8 mouse cellular contexts compared by ENCODE assay signal in the genomic region with DNA sequence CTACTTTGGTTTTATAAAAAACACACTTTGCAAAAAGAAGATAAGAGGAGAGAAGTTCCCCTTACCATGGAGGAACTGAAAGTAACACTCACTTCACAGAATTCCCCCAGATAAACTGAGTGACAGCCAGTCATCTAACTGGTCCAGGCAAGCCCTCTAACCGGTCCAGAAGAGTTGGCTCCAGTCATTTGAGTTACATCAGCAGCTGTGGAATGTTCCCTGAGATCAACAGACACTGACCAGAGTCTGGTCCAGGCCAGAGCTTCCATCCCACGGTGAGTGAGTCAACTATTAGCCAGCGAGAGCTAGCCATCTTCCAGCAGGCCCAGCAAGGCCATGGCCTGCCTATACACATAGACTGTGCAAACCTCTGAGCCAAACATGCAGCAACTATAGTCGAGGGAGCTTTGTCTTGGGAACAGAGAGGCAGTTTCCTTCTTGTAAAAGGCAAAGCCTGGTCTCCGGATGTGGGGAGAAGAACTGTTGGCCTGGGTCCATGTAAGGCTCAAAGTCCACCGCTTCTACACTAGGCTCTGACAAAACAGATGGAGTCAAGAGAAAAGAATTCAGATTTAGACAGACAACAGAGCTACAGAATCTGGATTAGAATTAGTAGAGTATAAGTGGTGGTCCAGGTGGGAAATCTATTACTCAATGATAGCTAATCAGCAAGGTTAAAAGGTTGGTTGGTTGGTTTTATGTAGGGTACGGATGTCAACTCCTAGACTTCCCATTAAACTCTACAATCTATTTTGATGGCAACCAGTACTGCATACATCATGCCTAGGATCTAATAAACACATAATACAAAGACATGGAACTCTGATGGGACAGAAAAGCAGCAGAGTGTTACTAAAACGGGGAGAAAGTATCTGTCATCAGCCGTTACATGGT. TPM values are rescaled to one million over a fixed set of nuclear protein-coding genes. Genes with fewer than 3 reads are reported as not detected.
DNase-seq lines count a peak whose midpoint lies in the region; ATAC-seq lines count a peak whose summit lies in the region.

No protein-coding gene starts in this region.

- no peaks in the 10 kb centered on the region for H3K27me3 ChIP-seq in hindbrain, embryonic 16.5 days (replicated peaks; ENCODE audit: control insufficient read depth, insufficient read depth, low read length)
- no peaks in the 10 kb centered on the region for H3K27me3 ChIP-seq in hindbrain, embryonic 14.5 days (ENCODE audit: control insufficient read depth, insufficient read depth, low read length)
- no peaks in the 10 kb centered on the region for H3K27me3 ChIP-seq in heart, embryonic 13.5 days (replicated peaks)
- H3K27me3 ChIP-seq in limb, embryonic 15.5 days: no peaks in the 10 kb centered on the region
- H3K27me3 ChIP-seq in stomach, embryonic 14.5 days (ENCODE audit: control insufficient read depth, insufficient read depth, low read length): no peaks in the 10 kb centered on the region

- H3K27ac ChIP-seq in hindbrain, embryonic 16.5 days (ENCODE audit: low read depth, low read length): peak overlapping the region; percentile 31; the same call in 1 of the 2 replicates
- H3K27ac ChIP-seq in hindbrain, embryonic 14.5 days: no peak overlapping the region
- peak overlapping the region; percentile 91 for H3K27ac ChIP-seq in heart, embryonic 13.5 days (replicated peaks)
- peak overlapping the region; percentile 62 for H3K27ac ChIP-seq in limb, embryonic 15.5 days
- H3K27ac ChIP-seq in stomach, embryonic 14.5 days (ENCODE audit: low read length): peak overlapping the region; percentile 55; the same call in 1 of the 2 replicates

- H3K4me3 ChIP-seq in hindbrain, embryonic 16.5 days (ENCODE audit: low read length): no peak overlapping the region
- H3K4me3 ChIP-seq in hindbrain, embryonic 14.5 days (replicated peaks; ENCODE audit: low read length): no peak overlapping the region
- no peak overlapping the region for H3K4me3 ChIP-seq in heart, embryonic 13.5 days
- H3K4me3 ChIP-seq in limb, embryonic 15.5 days: no peak overlapping the region
- H3K4me3 ChIP-seq in stomach, embryonic 14.5 days (ENCODE audit: low read depth, low read length): no peak overlapping the region

- no peaks in the 10 kb centered on the region for H3K9me3 ChIP-seq in hindbrain, embryonic 16.5 days (ENCODE audit: control insufficient read depth, low read length)
- H3K9me3 ChIP-seq in hindbrain, embryonic 14.5 days (ENCODE audit: control insufficient read depth, low read length): no peaks in the 10 kb centered on the region
- H3K9me3 ChIP-seq in heart, embryonic 13.5 days: no peaks in the 10 kb centered on the region
- no peaks in the 10 kb centered on the region for H3K9me3 ChIP-seq in limb, embryonic 15.5 days
- H3K9me3 ChIP-seq in stomach, embryonic 14.5 days (ENCODE audit: control insufficient read depth, low read depth, low read length): no peaks in the 10 kb centered on the region

- H3K4me1 ChIP-seq in hindbrain, embryonic 16.5 days (ENCODE audit: control insufficient read depth, insufficient read depth, low read depth, low read length): peaks cover 13% of the 10 kb centered on the region
- peaks cover 16% of the 10 kb centered on the region; the same call in 1 of the 2 replicates for H3K4me1 ChIP-seq in hindbrain, embryonic 14.5 days (replicated peaks; ENCODE audit: control insufficient read depth, insufficient read depth, low read length)
- H3K4me1 ChIP-seq in heart, embryonic 13.5 days: peaks cover 80% of the 10 kb centered on the region
- peaks cover 30% of the 10 kb centered on the region for H3K4me1 ChIP-seq in limb, embryonic 15.5 days
- peaks cover 22% of the 10 kb centered on the region for H3K4me1 ChIP-seq in stomach, embryonic 14.5 days (ENCODE audit: control insufficient read depth, insufficient read depth, low read length)

- WGBS in hindbrain, embryonic 16.5 days: 76% methylated on average over 9 of the region's 9 CpGs
- WGBS in hindbrain, embryonic 14.5 days: 83% methylated on average over 9 of the region's 9 CpGs
- WGBS in heart, embryonic 13.5 days: 39% methylated on average over 9 of the region's 9 CpGs
- 54% methylated on average over 9 of the region's 9 CpGs for WGBS in limb, embryonic 15.5 days
- WGBS in stomach, embryonic 14.5 days: 55% methylated on average over 9 of the region's 9 CpGs

- no peak overlapping the region for H3K9ac ChIP-seq in hindbrain, embryonic 16.5 days (ENCODE audit: low read depth, low read length)
- H3K9ac ChIP-seq in hindbrain, embryonic 14.5 days: no peak overlapping the region
- no peak overlapping the region for H3K9ac ChIP-seq in heart, embryonic 13.5 days
- no peak overlapping the region for H3K9ac ChIP-seq in limb, embryonic 15.5 days
- no peak overlapping the region for H3K9ac ChIP-seq in stomach, embryonic 14.5 days (replicated peaks; ENCODE audit: low read depth, low read length)

- ATAC-seq in hindbrain, embryonic 16.5 days: peak; percentile 38; the same call in 1 of the 2 replicates
- no peak for ATAC-seq in hindbrain, embryonic 14.5 days (ENCODE audit: low FRiP score)
- ATAC-seq in heart, embryonic 13.5 days (ENCODE audit: extremely low read depth, insufficient number of reproducible peaks, low FRiP score, low TSS enrichment): peak; percentile 73; the same call in 1 of the 2 replicates
- ATAC-seq in limb, embryonic 15.5 days (ENCODE audit: insufficient number of reproducible peaks, low FRiP score, low TSS enrichment, low read depth): 0 out of 2 replicates have a peak, but pooled peaks have one; percentile 40
- no peak for ATAC-seq in stomach, embryonic 14.5 days (ENCODE audit: insufficient number of reproducible peaks, insufficient read depth, low FRiP score, low read depth)

- H3K4me2 ChIP-seq in hindbrain, embryonic 16.5 days (ENCODE audit: low read length): no peak overlapping the region
- H3K4me2 ChIP-seq in hindbrain, embryonic 14.5 days (replicated peaks): no peak overlapping the region
- H3K4me2 ChIP-seq in heart, embryonic 13.5 days: peak overlapping the region; percentile 39
- H3K4me2 ChIP-seq in limb, embryonic 15.5 days: no peak overlapping the region
- no peak overlapping the region for H3K4me2 ChIP-seq in stomach, embryonic 14.5 days (replicated peaks; ENCODE audit: low read depth, low read length)

- H3K36me3 ChIP-seq in hindbrain, embryonic 16.5 days (ENCODE audit: control insufficient read depth, insufficient read depth, low read length): no peaks in the 10 kb centered on the region
- no peaks in the 10 kb centered on the region for H3K36me3 ChIP-seq in hindbrain, embryonic 14.5 days (replicated peaks; ENCODE audit: control insufficient read depth, insufficient read depth)
- H3K36me3 ChIP-seq in heart, embryonic 13.5 days: no peaks in the 10 kb centered on the region
- H3K36me3 ChIP-seq in limb, embryonic 15.5 days: no peaks in the 10 kb centered on the region
- no peaks in the 10 kb centered on the region for H3K36me3 ChIP-seq in stomach, embryonic 14.5 days (ENCODE audit: control insufficient read depth, insufficient read depth, low read length)

- DNase-seq in hindbrain, embryonic 14.5 days (ENCODE audit: low spot score): no peak
- DNase-seq in adrenal gland, postnatal 25 days: peak; percentile 27
- DNase-seq in embryo, embryonic 9.5 days (ENCODE audit: extremely low spot score): no peak
- no peak for DNase-seq in right cerebral cortex, postnatal 4 days

RNA-seq across cellular contexts. Expression of a gene that starts 24.7 kb away (rescaled TPM):
- 482 and 521 TPM in 2 replicates for polyA plus RNA-seq in hindbrain, embryonic 16.5 days (2015; fragmentation: Nextera tagmentation; extraction: Ambion mirVana)
- 430 and 468 TPM in 2 replicates for polyA plus RNA-seq in hindbrain, embryonic 14.5 days (2014; fragmentation: Nextera tagmentation; extraction: Ambion mirVana)
- 357 and 373 TPM in 2 replicates for total RNA-seq in adrenal gland, postnatal 25 days (2021)
- polyA plus RNA-seq in heart, embryonic 13.5 days (2015; fragmentation: Nextera tagmentation; extraction: Ambion mirVana): 165 and 166 TPM in 2 replicates
- polyA plus RNA-seq in limb, embryonic 15.5 days (2015; fragmentation: Nextera tagmentation; extraction: Ambion mirVana): 221 and 231 TPM in 2 replicates
- 160 and 171 TPM in 2 replicates for polyA plus RNA-seq in stomach, embryonic 14.5 days (2014; fragmentation: Nextera tagmentation; extraction: Ambion mirVana)

Comparison
In these comparisons a context has a peak if more than half of its experiments do, and no peak if none do; other contexts are left out.
1. ATAC-seq: peak in hindbrain, embryonic 16.5 days (single experiment), heart, embryonic 13.5 days (single experiment) and limb, embryonic 15.5 days (single experiment); none in hindbrain, embryonic 14.5 days (single experiment) and stomach, embryonic 14.5 days (single experiment).